Mouse (Mus musculus) stomach, embryonic 16.5 days (tissue): ENCODE measurements around the gene Icam2. TPM values are rescaled to one million over a fixed set of nuclear protein-coding genes. Genes with fewer than 3 reads are reported as not detected.

Source experiments
- ATAC-seq: fragments of 200-750 bp; cut with Nextera tagmentation; 2 replicates; pipeline ENCODE4 v1.8.0; 2017; ENCODE audit warnings: moderate number of reproducible peaks, moderate TSS enrichment; ENCODE audit not compliant: insufficient read depth, low FRiP score
- H3K27ac ChIP-seq: fragments of 300-500 bp; sonication (generic); 2 replicates; pipeline ENCODE4 v1.5.1; 2014; ENCODE audit warnings: low read length
- H3K27me3 ChIP-seq: fragments of 300-500 bp; sonication (generic); 2 replicates; pipeline ENCODE4 v1.6.1; 2014; ENCODE audit warnings: low read length, control low read depth, mixed read lengths; ENCODE audit not compliant: control insufficient read depth, insufficient read depth
- H3K36me3 ChIP-seq: fragments of 300-500 bp; sonication (generic); 2 replicates; pipeline ENCODE4 v1.6.1; 2014; ENCODE audit warnings: low read length; ENCODE audit not compliant: control insufficient read depth, insufficient read depth
- H3K4me1 ChIP-seq: fragments of 300-500 bp; sonication (generic); 2 replicates; pipeline ENCODE4 v1.6.1; 2014; ENCODE audit warnings: low read length, control low read depth, mixed read lengths; ENCODE audit not compliant: control insufficient read depth, insufficient read depth
- H3K4me2 ChIP-seq: fragments of 300-500 bp; sonication (generic); 2 replicates; pipeline ENCODE4 v1.6.1; 2014; ENCODE audit warnings: low read depth, low read length, mixed read lengths
- H3K4me3 ChIP-seq: fragments of 300-500 bp; sonication (generic); replicated peaks from 2 replicates; pipeline ENCODE4 v1.5.1; 2014; ENCODE audit warnings: mild to moderate bottlenecking, low read length
- H3K9ac ChIP-seq: fragments of 300-500 bp; sonication (generic); 2 replicates; pipeline ENCODE4 v1.6.1; 2014; ENCODE audit warnings: low read length
- H3K9me3 ChIP-seq: fragments of 300-500 bp; sonication (generic); replicated peaks from 2 replicates; pipeline ENCODE4 v1.6.1; 2016; ENCODE audit warnings: low read length, control low read depth; ENCODE audit not compliant: control insufficient read depth
- WGBS: fragments of 180-500 bp; shearing (Covaris S2); extraction: QIAGEN DNeasy Blood & Tissue Kit; methylation state at CpG from one replicate; pipeline ENCODE4 v1.1.7; 2014; 5-methylcytosine and 5-hydroxymethylcytosine counted together
- polyA plus RNA-seq: library from polyadenylated mRNA; unstranded; fragments of >200 nt; fragmentation: Nextera tagmentation; extraction: Ambion mirVana; gene quantifications from 2 replicates; pipeline ENCODE4 v1.2.1, GENCODE M21; 2015

Icam2 gene
- polyA plus RNA-seq, 1 experiment from 2014 or later, result 39.5 TPM

DNA sequence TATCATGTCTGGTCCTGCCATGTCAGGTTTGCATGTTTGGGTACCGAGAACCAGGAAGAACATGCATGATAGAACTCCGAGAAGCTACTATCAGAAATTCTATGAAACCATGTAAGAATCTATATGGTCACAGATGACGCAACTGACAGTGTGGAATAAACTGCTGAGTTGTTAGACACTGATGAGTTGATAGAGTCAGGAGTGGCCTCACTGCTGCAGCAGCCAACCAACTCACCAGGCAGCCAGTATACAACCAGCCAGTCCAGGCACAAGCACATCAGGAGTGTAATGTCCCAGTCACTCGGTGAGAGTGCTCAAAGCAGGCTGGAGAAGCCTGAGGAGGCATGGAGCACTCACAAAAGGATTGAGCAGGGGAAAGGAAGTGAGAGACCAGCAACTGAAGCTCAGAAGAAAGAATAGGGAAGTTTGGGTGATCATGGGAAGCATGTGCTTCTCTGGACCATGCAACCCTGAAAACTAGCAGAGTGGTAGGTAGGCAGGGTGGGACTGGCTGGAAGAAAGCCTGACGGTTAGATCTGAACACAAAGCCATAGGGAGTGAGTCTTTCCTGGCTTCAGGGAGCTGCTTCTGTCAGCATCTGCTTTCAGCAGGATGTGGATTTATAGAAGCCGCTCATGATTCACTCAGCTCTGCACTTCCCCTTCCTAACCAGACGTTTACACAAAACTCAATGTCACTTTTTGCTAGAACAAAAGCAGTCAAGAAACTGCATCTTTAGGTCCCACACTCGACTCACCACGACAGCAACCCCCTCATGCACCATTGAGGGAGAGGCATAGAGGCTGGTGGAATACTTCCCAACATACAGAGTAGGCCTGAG lies 31.6 kb upstream of the Icam2 start:
- Histone ChIP-seq H3K4me2 (no peak overlapping the region), H3K4me1 (no peaks in the 10 kb centered on the region), H3K36me3 (no peaks in the 10 kb centered on the region), H3K4me3 (no peak overlapping the region), H3K27ac (0 out of 2 replicates have a peak overlapping the region, but pooled peaks have one; percentile 39), H3K9ac (no peak overlapping the region), H3K9me3 (no peaks in the 10 kb centered on the region), H3K27me3 (no peaks in the 10 kb centered on the region)
- 66% methylated on average over 9 of the region's 9 CpGs for WGBS
- ATAC-seq, result no peak

DNA sequence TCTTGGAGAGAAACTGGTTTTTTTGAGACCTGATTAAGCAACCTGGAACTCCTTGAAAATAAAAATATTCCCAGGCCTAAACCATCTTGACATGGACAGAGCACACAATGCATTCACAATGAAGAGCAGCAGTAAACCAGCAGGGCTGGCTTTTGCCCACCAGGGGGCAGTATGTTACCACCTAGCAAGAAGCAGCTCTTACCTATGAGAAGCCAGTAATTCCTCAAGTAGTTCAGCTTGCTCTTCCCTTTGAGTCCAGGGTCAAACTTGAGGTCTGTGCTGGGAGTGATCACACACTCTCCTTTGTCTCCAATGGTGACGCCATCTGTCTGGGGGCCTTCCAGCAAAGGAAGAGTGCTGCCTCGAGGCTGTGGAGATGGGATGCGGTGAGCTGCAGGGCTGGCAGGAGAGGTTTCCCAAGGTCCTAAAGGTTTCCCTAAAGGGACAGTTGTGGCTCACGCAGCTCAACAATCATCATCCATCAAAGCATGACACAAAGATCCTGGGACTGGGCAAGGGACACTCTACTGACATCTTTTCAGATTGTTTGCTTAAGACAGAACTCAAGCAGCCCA lies 30.8 kb upstream of the Icam2 start:
- H3K27me3 ChIP-seq, result no peaks in the 10 kb centered on the region
- no peak overlapping the region for H3K9ac ChIP-seq
- no peak overlapping the region for H3K4me2 ChIP-seq
- no peaks in the 10 kb centered on the region for H3K9me3 ChIP-seq
- 37% methylated on average over 4 of the region's 4 CpGs for whole genome bisulfite sequencing
- H3K27ac ChIP-seq, result no peak overlapping the region
- ATAC-seq, result peak; percentile 40; the same call in 1 of the 2 replicates
- no peak overlapping the region for H3K4me3 ChIP-seq
- no peaks in the 10 kb centered on the region for H3K4me1 ChIP-seq
- no peaks in the 10 kb centered on the region for H3K36me3 ChIP-seq

DNA sequence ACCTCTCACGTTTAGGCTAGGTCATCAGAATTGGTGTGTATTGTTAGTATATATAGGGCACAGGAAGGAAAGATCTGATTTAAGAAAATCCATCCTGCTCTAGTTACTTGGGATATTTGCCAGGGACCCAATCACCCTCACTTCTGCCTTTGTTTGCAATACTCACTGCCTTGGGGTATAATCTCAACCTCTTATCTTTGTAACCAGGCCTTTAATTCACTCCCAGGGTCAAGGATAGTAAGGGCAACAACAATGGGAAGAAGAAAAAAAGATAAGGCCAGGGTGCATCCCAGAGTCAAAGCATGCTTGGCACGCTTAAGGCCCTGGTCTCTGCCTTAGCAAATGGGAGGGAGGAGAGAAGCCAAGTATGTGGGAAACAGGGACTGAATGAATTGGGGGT lies 30.0 kb upstream of the Icam2 start:
- H3K4me2 ChIP-seq, result no peak overlapping the region
- ATAC-seq, result no peak
- H3K9ac ChIP-seq, result no peak overlapping the region
- no peaks in the 10 kb centered on the region for H3K27me3 ChIP-seq
- peaks cover 4% of the 10 kb centered on the region; the same call in 1 of the 2 replicates for H3K36me3 ChIP-seq
- no peak overlapping the region for H3K4me3 ChIP-seq
- H3K4me1 ChIP-seq, result no peaks in the 10 kb centered on the region
- H3K27ac ChIP-seq, result no peak overlapping the region
- WGBS, result 92% methylated on average over 2 of the region's 2 CpGs
- H3K9me3 ChIP-seq, result no peaks in the 10 kb centered on the region

GRCm38 (mm10) chr11:106416331-106416730 lies 28.5 kb upstream of the Icam2 start:
- Histone ChIP-seq H3K36me3 (peaks cover 4% of the 10 kb centered on the region; the same call in 1 of the 2 replicates), H3K4me3 (no peak overlapping the region), H3K9me3 (no peaks in the 10 kb centered on the region), H3K27me3 (no peaks in the 10 kb centered on the region), H3K9ac (no peak overlapping the region), H3K27ac (peak overlapping the region; percentile 50), H3K4me2 (no peak overlapping the region), H3K4me1 (no peaks in the 10 kb centered on the region)
- ATAC-seq, result no peak
- WGBS, result 67% methylated on average over 3 of the region's 3 CpGs

- Histone ChIP-seq H3K9ac (no peak overlapping the region), H3K27ac (no peak overlapping the region), H3K9me3 (no peaks in the 10 kb centered on the region), H3K4me1 (no peaks in the 10 kb centered on the region), H3K4me3 (no peak overlapping the region), H3K4me2 (no peak overlapping the region), H3K27me3 (no peaks in the 10 kb centered on the region), H3K36me3 (peaks cover 4% of the 10 kb centered on the region; the same call in 1 of the 2 replicates)
- no peak for ATAC-seq
- WGBS, result 86% methylated on average over 3 of the region's 3 CpGs
Observed at GRCm38 (mm10) chr11:106412641-106413360, 24.9 kb upstream of the Icam2 start.

- no peaks in the 10 kb centered on the region for H3K27me3 ChIP-seq
- H3K4me2 ChIP-seq, result no peak overlapping the region
- WGBS, result 83% methylated on average over 2 of the region's 2 CpGs
- H3K4me3 ChIP-seq, result no peak overlapping the region
- peaks cover 9% of the 10 kb centered on the region; the same call in 1 of the 2 replicates for H3K36me3 ChIP-seq
- H3K4me1 ChIP-seq, result no peaks in the 10 kb centered on the region
- H3K9me3 ChIP-seq, result no peaks in the 10 kb centered on the region
- no peak overlapping the region for H3K27ac ChIP-seq
- no peak for ATAC-seq
- no peak overlapping the region for H3K9ac ChIP-seq
Observed at GRCm38 (mm10) chr11:106411157-106411556, 23.3 kb upstream of the Icam2 start.

- no peak overlapping the region for H3K4me3 ChIP-seq
- WGBS, result 66% methylated on average over 3 of the region's 3 CpGs
- peaks cover 9% of the 10 kb centered on the region; the same call in 1 of the 2 replicates for H3K36me3 ChIP-seq
- H3K27ac ChIP-seq, result no peak overlapping the region
- no peaks in the 10 kb centered on the region for H3K4me1 ChIP-seq
- no peak for ATAC-seq
- H3K27me3 ChIP-seq, result no peaks in the 10 kb centered on the region
- H3K4me2 ChIP-seq, result no peak overlapping the region
- H3K9ac ChIP-seq, result no peak overlapping the region
- H3K9me3 ChIP-seq, result no peaks in the 10 kb centered on the region
Observed at GRCm38 (mm10) chr11:106410507-106410906, 22.6 kb upstream of the Icam2 start.

DNA sequence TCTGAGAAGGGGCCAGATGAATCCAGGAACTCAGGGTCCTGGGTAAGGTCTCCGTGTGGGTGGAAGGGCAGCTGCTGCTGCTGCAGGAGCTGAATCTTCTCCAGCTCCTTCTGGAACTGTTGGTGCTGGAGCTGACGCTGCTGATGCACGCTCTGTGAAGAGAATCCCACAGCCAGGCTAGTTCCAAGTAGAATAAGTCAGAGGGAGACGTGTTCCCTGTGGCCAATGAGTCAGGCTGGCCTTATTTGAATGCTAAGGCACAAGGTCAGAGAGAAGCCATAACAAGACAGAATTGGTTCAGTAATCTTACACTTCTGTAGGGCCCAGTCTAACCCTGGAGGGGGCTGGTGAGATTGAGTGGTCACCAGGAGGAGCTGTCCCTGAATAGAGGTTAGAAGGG lies 22.1 kb upstream of the Icam2 start:
- no peaks in the 10 kb centered on the region for H3K4me1 ChIP-seq
- H3K27me3 ChIP-seq, result no peaks in the 10 kb centered on the region
- no peak overlapping the region for H3K9ac ChIP-seq
- peaks cover 9% of the 10 kb centered on the region; the same call in 1 of the 2 replicates for H3K36me3 ChIP-seq
- ATAC-seq, result no peak
- no peak overlapping the region for H3K27ac ChIP-seq
- H3K4me3 ChIP-seq, result no peak overlapping the region
- WGBS, result 71% methylated on average over 4 of the region's 4 CpGs
- no peak overlapping the region for H3K4me2 ChIP-seq
- H3K9me3 ChIP-seq, result no peaks in the 10 kb centered on the region

DNA sequence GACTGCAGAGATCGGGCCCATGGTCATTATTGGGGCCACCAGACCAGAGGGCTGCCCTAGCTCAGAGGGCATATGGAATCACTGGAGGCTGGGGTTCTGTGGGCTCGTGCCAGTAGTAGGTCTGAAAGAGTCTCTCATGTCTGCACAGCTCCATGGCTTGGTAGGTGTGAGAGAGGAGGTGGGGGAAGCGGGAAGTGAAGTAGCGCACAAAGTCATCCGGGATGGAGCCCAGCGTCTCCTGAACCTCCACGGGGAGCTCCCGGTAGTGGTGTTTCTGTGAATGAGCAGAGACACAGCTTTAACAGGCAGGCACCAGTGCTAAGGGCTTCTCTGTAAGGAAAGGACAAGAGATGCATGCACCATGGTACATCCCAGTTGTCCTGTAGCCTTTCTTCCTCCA lies 10.6 kb upstream of the Icam2 start:
- Histone ChIP-seq H3K4me2 (no peak overlapping the region), H3K27me3 (no peaks in the 10 kb centered on the region), H3K4me1 (no peaks in the 10 kb centered on the region), H3K27ac (no peak overlapping the region), H3K9me3 (no peaks in the 10 kb centered on the region), H3K4me3 (no peak overlapping the region), H3K36me3 (0 out of 2 replicates have a peak, but pooled peaks cover 3% of the 10 kb centered on the region), H3K9ac (no peak overlapping the region)
- 92% methylated on average over 8 of the region's 8 CpGs for WGBS
- no peak for ATAC-seq
